Mouse (Mus musculus) cerebellum, postnatal 4 days (tissue): ENCODE data around the gene Cx3cr1.

Source experiments
- DNase-seq, 2 experiments: peaks; one replicate each; pipeline ENCODE4 v3.0.0; 2022; ENCODE audit warnings: low spot score in 2 of 2, mixed read lengths in 1 of 2

Gene Cx3cr1

GRCm38 (mm10) chr9:119943326-119943725 lies 126.4 kb downstream of the Cx3cr1 start:
- DNase-seq: no peak

- no peak for DNase-seq
Measured at GRCm38 (mm10) chr9:119941861-119942260, 127.8 kb downstream of the Cx3cr1 start.

GRCm38 (mm10) chr9:119941407-119941806 lies 128.3 kb downstream of the Cx3cr1 start:
- DNase-seq: no peak

GRCm38 (mm10) chr9:119939646-119940045 lies 130.0 kb downstream of the Cx3cr1 start:
- no peak for DNase-seq

GRCm38 (mm10) chr9:119938496-119938895 lies 131.2 kb downstream of the Cx3cr1 start:
- DNase-seq: no peak

GRCm38 (mm10) chr9:119937005-119937773 lies 132.5 kb downstream of the Cx3cr1 start, which contains the start of the genes Gorasp1 and Ttc21a:
TSS of gene Gorasp1 (minus strand) at chr9:119937565.
TSS of gene Ttc21a (plus strand) at chr9:119937606.
- DNase-seq: peak; percentile 87 to 95

- no peak for DNase-seq
Measured at GRCm38 (mm10) chr9:119933675-119934074, 136.0 kb downstream of the Cx3cr1 start.

- no peak for DNase-seq
Measured at GRCm38 (mm10) chr9:119932358-119932757, 137.3 kb downstream of the Cx3cr1 start.

- no peak for DNase-seq
Measured at GRCm38 (mm10) chr9:119926497-119926896, 143.2 kb downstream of the Cx3cr1 start.

- DNase-seq: no peak
Measured at GRCm38 (mm10) chr9:119925729-119926128, 143.9 kb downstream of the Cx3cr1 start.

- no peak for DNase-seq
Measured at GRCm38 (mm10) chr9:119925120-119925657, 144.5 kb downstream of the Cx3cr1 start.

- no peak for DNase-seq
Measured at GRCm38 (mm10) chr9:119923462-119923861, 146.2 kb downstream of the Cx3cr1 start.

GRCm38 (mm10) chr9:119919858-119920257 lies 149.8 kb downstream of the Cx3cr1 start:
- DNase-seq: no peak

- no peak for DNase-seq
Measured at GRCm38 (mm10) chr9:119913087-119913838, 156.4 kb downstream of the Cx3cr1 start.

- DNase-seq: no peak
Measured at GRCm38 (mm10) chr9:119909931-119910330, 159.7 kb downstream of the Cx3cr1 start.

GRCm38 (mm10) chr9:119908708-119909107 lies 161.0 kb downstream of the Cx3cr1 start:
- no peak for DNase-seq

- DNase-seq: no peak
Measured at GRCm38 (mm10) chr9:119902410-119903151, 167.1 kb downstream of the Cx3cr1 start.

- no peak for DNase-seq
Measured at GRCm38 (mm10) chr9:119899446-119899845, 170.2 kb downstream of the Cx3cr1 start.

- DNase-seq: peak; percentile 28 to 38
Measured at GRCm38 (mm10) chr9:119895040-119895721, 174.5 kb downstream of the Cx3cr1 start.

- DNase-seq: peak; percentile 88 to 94
Measured at GRCm38 (mm10) chr9:119894339-119895009, 175.2 kb downstream of the Cx3cr1 start, which contains the start of gene Wdr48. TSS of gene Wdr48 (plus strand) at chr9:119894878.

GRCm38 (mm10) chr9:119893881-119894280 lies 175.8 kb downstream of the Cx3cr1 start:
- DNase-seq: no peak
